Mouse (Mus musculus) small intestine, adult 2 months (tissue): ENCODE data around the gene Rin3.

Experiments
- CTCF ChIP-seq: fragments of 200-500 bp; IDR thresholded peaks from 2 replicates; pipeline ENCODE4 v1.5.1; 2012; ENCODE audit warnings: low read depth, mild to moderate bottlenecking, control low read depth, inconsistent platforms, low read length, moderate library complexity, mixed read lengths; ENCODE audit not compliant: insufficient replicate concordance, insufficient read length; ENCODE audit errors: extremely low read depth
- POLR2A ChIP-seq: fragments of 200-500 bp; IDR thresholded peaks from 2 replicates; pipeline ENCODE4 v1.6.1; 2012; ENCODE audit warnings: low read depth, mild to moderate bottlenecking, control low read depth, inconsistent platforms, low read length, moderate library complexity

DNA sequence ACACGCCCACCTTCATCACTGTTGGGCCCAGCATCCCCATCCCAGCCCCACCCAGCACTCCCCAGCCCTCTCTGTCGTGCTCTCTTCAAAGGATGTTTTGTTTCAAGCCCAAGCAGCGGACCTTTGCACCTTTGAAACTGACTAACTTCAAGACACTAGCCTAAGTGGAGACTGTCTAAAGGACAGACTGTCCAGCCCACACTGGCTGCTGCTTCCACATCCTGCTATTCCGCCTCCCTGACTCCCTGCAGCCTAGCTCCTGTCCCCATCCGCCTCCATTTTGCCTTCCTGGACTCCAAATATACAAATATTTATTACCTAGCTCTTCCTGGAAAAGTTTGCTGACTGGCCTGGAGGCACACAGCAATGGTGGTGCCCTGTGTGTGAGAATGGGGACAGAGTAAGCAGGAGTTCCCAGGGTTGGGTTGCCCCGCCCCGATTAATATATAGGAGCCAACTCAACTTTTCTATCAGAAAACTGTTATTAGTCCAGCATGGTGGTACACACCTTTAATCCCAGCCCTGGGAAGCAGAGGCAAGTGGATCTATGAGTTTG, 134.2 kb downstream of the Rin3 start:
- TF ChIP-seq CTCF (no peak), POLR2A (no peak)
